Mouse (Mus musculus) brain, embryonic 14.5 days (tissue): ENCODE measurements around the gene Cd46.

Experiments
- CTCF ChIP-seq: fragments of 200-500 bp; IDR thresholded peaks from 2 replicates; pipeline ENCODE4 v1.5.1; 2012; ENCODE audit warnings: inconsistent platforms, mild to moderate bottlenecking, moderate library complexity, borderline replicate concordance; ENCODE audit not compliant: insufficient read depth, insufficient read length; ENCODE audit errors: extremely low read depth
- POLR2A ChIP-seq: fragments of 200-500 bp; IDR thresholded peaks from 2 replicates; pipeline ENCODE4 v1.6.1; 2012; ENCODE audit warnings: mild to moderate bottlenecking, inconsistent platforms, borderline replicate concordance; ENCODE audit not compliant: poor library complexity, insufficient read depth, insufficient read length, severe bottlenecking; ENCODE audit errors: extremely low read depth

- TF ChIP-seq CTCF: no peak
- TF ChIP-seq POLR2A: no peak
These were observed 77.7 kb downstream of the Cd46 start for GRCm38 (mm10) chr1:195014201-195014885.
